Mouse (Mus musculus): ENCODE measurements around the gene Bcas1. TPM values are rescaled to one million over a fixed set of nuclear protein-coding genes. Genes with fewer than 3 reads are reported as not detected.

Bcas1 gene
- polyA plus RNA-seq, 1 experiment from 2014 or later: 1.00 TPM

- no peaks in the 10 kb centered on the region for H3K4me1 ChIP-seq
- H3K4me2 ChIP-seq: no peak overlapping the region
- WGBS: 98% methylated on average over 1 of the region's 1 CpGs
- no peak overlapping the region for H3K4me3 ChIP-seq
- no peaks in the 10 kb centered on the region for H3K27me3 ChIP-seq
- no peaks in the 10 kb centered on the region for H3K9me3 ChIP-seq
- no peak overlapping the region for H3K27ac ChIP-seq
- ATAC-seq (ENCODE audit: insufficient number of reproducible peaks, insufficient read depth, low FRiP score, low TSS enrichment, low read depth): no peak
- H3K36me3 ChIP-seq: no peaks in the 10 kb centered on the region
- H3K9ac ChIP-seq: no peak overlapping the region
These were observed 42.1 kb downstream of the Bcas1 start for GRCm38 (mm10) chr2:170385556-170385955.

- no peak overlapping the region for H3K4me3 ChIP-seq
- no peaks in the 10 kb centered on the region for H3K36me3 ChIP-seq
- no peak overlapping the region for H3K4me2 ChIP-seq
- no peak overlapping the region for H3K27ac ChIP-seq
- no peaks in the 10 kb centered on the region for H3K9me3 ChIP-seq
- H3K27me3 ChIP-seq: no peaks in the 10 kb centered on the region
- ATAC-seq (ENCODE audit: insufficient number of reproducible peaks, insufficient read depth, low FRiP score, low TSS enrichment, low read depth): no peak
- H3K9ac ChIP-seq: no peak overlapping the region
- H3K4me1 ChIP-seq: no peaks in the 10 kb centered on the region
- 77% methylated on average over 1 of the region's 1 CpGs for WGBS
These were observed 42.9 kb downstream of the Bcas1 start for GRCm38 (mm10) chr2:170384770-170385169.

DNA sequence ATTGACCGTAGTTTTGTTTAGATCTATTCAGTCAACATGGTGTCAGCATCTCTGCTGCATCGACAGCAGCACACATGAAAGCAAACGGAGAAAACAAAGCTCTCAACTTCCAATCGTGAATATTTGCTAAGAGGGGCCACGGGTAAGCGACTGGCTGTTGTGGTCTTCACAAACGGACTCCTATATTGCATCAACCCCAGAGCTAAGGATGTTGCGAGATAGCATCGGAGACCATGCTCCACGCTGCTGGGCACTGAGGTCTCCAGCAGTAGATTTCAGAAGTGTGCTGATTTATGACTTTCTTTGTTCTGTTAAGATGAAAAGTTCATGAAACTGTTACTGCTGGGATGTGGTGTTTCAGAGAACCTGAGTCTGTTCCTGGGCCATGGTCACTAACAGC lies 54.3 kb downstream of the Bcas1 start:
- no peak overlapping the region for H3K27ac ChIP-seq
- no peak overlapping the region for H3K9ac ChIP-seq
- H3K4me3 ChIP-seq: no peak overlapping the region
- no peaks in the 10 kb centered on the region for H3K36me3 ChIP-seq
- 93% methylated on average over 10 of the region's 10 CpGs for WGBS
- no peak for ATAC-seq (ENCODE audit: insufficient number of reproducible peaks, insufficient read depth, low FRiP score, low TSS enrichment, low read depth)
- no peaks in the 10 kb centered on the region for H3K4me1 ChIP-seq
- H3K27me3 ChIP-seq: no peaks in the 10 kb centered on the region
- H3K9me3 ChIP-seq: no peaks in the 10 kb centered on the region
- H3K4me2 ChIP-seq: no peak overlapping the region

GRCm38 (mm10) chr2:170365676-170366075 lies 62.0 kb downstream of the Bcas1 start:
- WGBS: 86% methylated on average over 2 of the region's 2 CpGs
- Histone ChIP-seq H3K9me3 (no peaks in the 10 kb centered on the region), H3K4me2 (no peak overlapping the region), H3K27ac (no peak overlapping the region), H3K4me3 (no peak overlapping the region), H3K9ac (no peak overlapping the region), H3K36me3 (no peaks in the 10 kb centered on the region), H3K27me3 (no peaks in the 10 kb centered on the region), H3K4me1 (no peaks in the 10 kb centered on the region)
- ATAC-seq (ENCODE audit: insufficient number of reproducible peaks, insufficient read depth, low FRiP score, low TSS enrichment, low read depth): no peak

- 59% methylated on average over 3 of the region's 3 CpGs for WGBS
- Histone ChIP-seq H3K4me1 (no peaks in the 10 kb centered on the region), H3K9me3 (no peaks in the 10 kb centered on the region), H3K36me3 (no peaks in the 10 kb centered on the region), H3K27me3 (no peaks in the 10 kb centered on the region), H3K4me3 (no peak overlapping the region), H3K9ac (no peak overlapping the region), H3K27ac (peak overlapping the region; percentile 73; the same call in 1 of the 2 replicates), H3K4me2 (no peak overlapping the region)
- no peak for ATAC-seq (ENCODE audit: insufficient number of reproducible peaks, insufficient read depth, low FRiP score, low TSS enrichment, low read depth)
These were observed 62.4 kb downstream of the Bcas1 start for GRCm38 (mm10) chr2:170365271-170365670.

GRCm38 (mm10) chr2:170356667-170357374 lies 70.8 kb downstream of the Bcas1 start:
- 57% methylated on average over 16 of the region's 16 CpGs for WGBS
- peaks cover 6% of the 10 kb centered on the region; the same call in 1 of the 2 replicates for H3K4me1 ChIP-seq
- no peaks in the 10 kb centered on the region for H3K27me3 ChIP-seq
- no peak overlapping the region for H3K9ac ChIP-seq
- ATAC-seq (ENCODE audit: insufficient number of reproducible peaks, insufficient read depth, low FRiP score, low TSS enrichment, low read depth): no peak
- H3K36me3 ChIP-seq: no peaks in the 10 kb centered on the region
- H3K27ac ChIP-seq: no peak overlapping the region
- no peak overlapping the region for H3K4me2 ChIP-seq
- no peaks in the 10 kb centered on the region for H3K9me3 ChIP-seq
- no peak overlapping the region for H3K4me3 ChIP-seq

GRCm38 (mm10) chr2:170354963-170355367 lies 72.7 kb downstream of the Bcas1 start:
- WGBS: 14% methylated on average over 10 of the region's 10 CpGs
- Histone ChIP-seq H3K9me3 (no peaks in the 10 kb centered on the region), H3K4me1 (peaks cover 7% of the 10 kb centered on the region; the same call in 1 of the 2 replicates), H3K4me3 (0 out of 2 replicates have a peak overlapping the region, but pooled peaks have one; percentile 9), H3K9ac (0 out of 2 replicates have a peak overlapping the region, but pooled peaks have one; percentile 21), H3K36me3 (no peaks in the 10 kb centered on the region), H3K27ac (0 out of 2 replicates have a peak overlapping the region, but pooled peaks have one; percentile 7), H3K4me2 (peak overlapping the region; percentile 51), H3K27me3 (no peaks in the 10 kb centered on the region)
- ATAC-seq (ENCODE audit: insufficient number of reproducible peaks, insufficient read depth, low FRiP score, low TSS enrichment, low read depth): peak; percentile 40; the same call in 1 of the 2 replicates

DNA sequence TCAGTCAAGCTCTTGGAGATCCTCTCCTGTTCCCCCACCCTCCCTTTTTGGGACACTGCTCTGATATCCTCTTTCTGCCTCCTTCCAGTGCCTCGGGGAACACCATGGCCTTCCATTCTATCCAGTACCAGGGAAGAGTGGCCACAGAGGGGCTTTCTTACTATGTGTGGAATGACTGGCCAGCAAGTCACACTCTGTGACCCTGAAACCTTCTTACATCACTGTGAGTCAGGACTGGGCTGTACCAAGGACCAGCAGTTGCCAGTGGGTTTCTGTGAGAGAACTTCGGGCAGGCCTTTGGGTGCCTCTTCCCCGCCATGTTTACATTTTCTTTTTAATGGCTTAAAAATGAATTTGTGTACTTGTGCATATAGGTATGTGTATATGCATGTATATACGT lies 75.4 kb downstream of the Bcas1 start:
- H3K4me1 ChIP-seq: peaks cover 14% of the 10 kb centered on the region
- no peaks in the 10 kb centered on the region for H3K27me3 ChIP-seq
- no peaks in the 10 kb centered on the region for H3K9me3 ChIP-seq
- H3K4me2 ChIP-seq: no peak overlapping the region
- no peak overlapping the region for H3K4me3 ChIP-seq
- no peaks in the 10 kb centered on the region for H3K36me3 ChIP-seq
- no peak overlapping the region for H3K27ac ChIP-seq
- ATAC-seq (ENCODE audit: insufficient number of reproducible peaks, insufficient read depth, low FRiP score, low TSS enrichment, low read depth): no peak
- H3K9ac ChIP-seq: no peak overlapping the region
- WGBS: 90% methylated on average over 4 of the region's 4 CpGs

DNA sequence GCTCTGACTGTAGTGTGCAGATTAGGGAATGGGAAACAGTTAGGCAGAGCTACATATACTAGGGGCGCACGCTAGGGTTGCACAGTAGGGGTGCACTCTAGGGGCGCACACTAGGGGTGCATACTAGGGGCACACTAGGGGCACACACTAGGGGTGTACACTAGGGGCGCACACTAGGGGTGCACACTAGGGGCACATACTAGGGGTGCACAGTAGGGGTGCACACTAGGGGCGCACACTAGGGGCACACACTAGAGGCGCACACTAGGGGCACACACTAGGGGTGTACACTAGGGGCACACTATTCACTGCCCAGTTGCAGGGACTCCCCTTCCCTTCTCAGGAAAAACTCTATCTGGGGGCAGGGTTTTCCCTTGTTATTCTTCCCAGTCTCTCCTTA lies 75.8 kb downstream of the Bcas1 start:
- Histone ChIP-seq H3K27me3 (no peaks in the 10 kb centered on the region), H3K4me1 (peaks cover 14% of the 10 kb centered on the region), H3K4me2 (no peak overlapping the region), H3K9ac (no peak overlapping the region), H3K27ac (no peak overlapping the region), H3K36me3 (no peaks in the 10 kb centered on the region), H3K9me3 (no peaks in the 10 kb centered on the region), H3K4me3 (no peak overlapping the region)
- 85% methylated on average over 6 of the region's 6 CpGs for WGBS
- peak; percentile 24; the same call in 1 of the 2 replicates for ATAC-seq (ENCODE audit: insufficient number of reproducible peaks, insufficient read depth, low FRiP score, low TSS enrichment, low read depth)

- H3K27ac ChIP-seq: 0 out of 2 replicates have a peak overlapping the region, but pooled peaks have one; percentile 28
- H3K4me1 ChIP-seq: peaks cover 29% of the 10 kb centered on the region
- no peaks in the 10 kb centered on the region for H3K27me3 ChIP-seq
- no peaks in the 10 kb centered on the region for H3K36me3 ChIP-seq
- H3K9ac ChIP-seq: no peak overlapping the region
- H3K9me3 ChIP-seq: no peaks in the 10 kb centered on the region
- ATAC-seq (ENCODE audit: insufficient number of reproducible peaks, insufficient read depth, low FRiP score, low TSS enrichment, low read depth): no peak
- 70% methylated on average over 5 of the region's 5 CpGs for WGBS
- H3K4me3 ChIP-seq: no peak overlapping the region
- H3K4me2 ChIP-seq: no peak overlapping the region
These were observed 77.9 kb downstream of the Bcas1 start for GRCm38 (mm10) chr2:170349784-170350183.

GRCm38 (mm10) chr2:170349096-170349495 lies 78.5 kb downstream of the Bcas1 start:
- ATAC-seq (ENCODE audit: insufficient number of reproducible peaks, insufficient read depth, low FRiP score, low TSS enrichment, low read depth): no peak
- Histone ChIP-seq H3K4me3 (no peak overlapping the region), H3K9ac (no peak overlapping the region), H3K4me2 (no peak overlapping the region), H3K27me3 (no peaks in the 10 kb centered on the region), H3K9me3 (no peaks in the 10 kb centered on the region), H3K36me3 (no peaks in the 10 kb centered on the region), H3K27ac (no peak overlapping the region), H3K4me1 (peaks cover 34% of the 10 kb centered on the region)
- WGBS: 72% methylated on average over 19 of the region's 19 CpGs

DNA sequence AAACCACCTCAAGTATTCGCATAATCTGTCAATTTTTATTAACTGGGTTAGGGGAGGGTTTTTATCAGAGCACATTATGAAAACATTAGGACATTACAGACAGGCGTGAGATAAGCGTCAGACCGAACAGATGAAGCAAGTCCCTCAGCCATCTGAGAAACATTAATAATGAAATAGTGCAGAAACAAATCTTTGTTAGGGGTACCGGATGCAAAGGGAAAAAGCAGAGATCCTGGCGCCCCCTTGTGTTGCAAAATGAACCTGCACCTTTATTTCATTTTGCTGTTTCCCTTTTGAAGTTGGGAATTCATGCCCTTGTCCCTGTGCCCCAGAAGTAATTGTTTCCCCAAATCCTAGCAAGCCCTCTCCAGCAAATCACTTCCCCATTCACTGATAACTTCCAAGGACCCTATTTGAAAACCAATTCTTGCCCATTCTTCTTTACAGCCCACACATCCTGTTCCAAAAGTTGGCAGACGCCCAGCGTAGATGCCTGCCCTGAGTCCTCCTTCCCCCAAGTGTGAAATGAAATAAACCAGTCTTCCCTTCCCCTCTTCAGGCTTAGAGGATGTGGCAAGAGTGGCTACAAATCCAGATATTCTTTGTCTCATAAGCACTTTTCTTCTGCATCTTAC lies 80.4 kb downstream of the Bcas1 start:
- no peak overlapping the region for H3K9ac ChIP-seq
- no peak overlapping the region for H3K4me2 ChIP-seq
- H3K36me3 ChIP-seq: no peaks in the 10 kb centered on the region
- no peak overlapping the region for H3K4me3 ChIP-seq
- peaks cover 48% of the 10 kb centered on the region for H3K4me1 ChIP-seq
- no peak overlapping the region for H3K27ac ChIP-seq
- H3K9me3 ChIP-seq: no peaks in the 10 kb centered on the region
- 36% methylated on average over 8 of the region's 8 CpGs for WGBS
- ATAC-seq (ENCODE audit: insufficient number of reproducible peaks, insufficient read depth, low FRiP score, low TSS enrichment, low read depth): no peak
- no peaks in the 10 kb centered on the region for H3K27me3 ChIP-seq
